Mouse (Mus musculus): ENCODE measurements around the gene Klhdc7a. TPM values are rescaled to one million over a fixed set of nuclear protein-coding genes. Genes with fewer than 3 reads are reported as not detected.

The Klhdc7a gene
- total and polyA plus RNA-seq, 3 experiments, result under 0.01 TPM; not detected in 2

DNA sequence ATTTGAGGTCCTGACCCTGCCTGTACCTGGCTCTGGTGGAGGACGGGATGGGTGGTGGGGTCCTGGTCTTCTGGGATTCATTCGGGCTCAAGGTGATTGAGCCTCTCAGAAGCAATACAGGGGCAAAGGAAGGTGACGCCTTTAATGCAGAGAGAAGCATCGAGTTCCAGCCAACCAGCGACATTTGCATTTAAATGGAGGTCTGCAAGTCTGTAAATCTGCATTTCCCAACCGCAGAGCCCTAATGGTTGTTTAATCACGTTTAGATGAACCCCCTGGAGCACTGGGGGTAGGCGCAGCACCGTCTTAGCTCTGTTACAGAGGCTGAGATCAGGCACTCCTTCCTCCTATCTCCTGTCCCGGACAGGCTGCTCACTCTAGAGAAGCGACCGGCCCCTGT, 34.2 kb upstream of the Klhdc7a start:
- H3K79me2 ChIP-seq (ENCODE audit: control insufficient read depth, insufficient read depth, low read length, poor library complexity), result no peaks in the 10 kb centered on the region
- H3K4me3 ChIP-seq (ENCODE audit: control insufficient read depth in 1 of 2, insufficient read depth in 1 of 2, low read depth in 2 of 2, low read length in 2 of 2), result no peak overlapping the region
- TF ChIP-seq POLR2A (IDR thresholded peaks at IDR 0.05; ENCODE audit: control insufficient read depth in 1 of 2, insufficient read depth in 1 of 2, low read depth in 1 of 2, low read length in 2 of 2, poor library complexity in 1 of 2), result no peak
- TF ChIP-seq CHD2 (IDR thresholded peaks at IDR 0.05; ENCODE audit: low read length), result no peak
- no peak for TF ChIP-seq POLR2AphosphoS2 (IDR thresholded peaks at IDR 0.05; ENCODE audit: low read length)
- TF ChIP-seq RCOR1 (IDR thresholded peaks at IDR 0.05; ENCODE audit: low read depth, low read length), result no peak
- no peak for TF ChIP-seq BHLHE40 (IDR thresholded peaks at IDR 0.05; ENCODE audit: borderline replicate concordance, low read depth, low read length)
- no peak for TF ChIP-seq UBTF (IDR thresholded peaks at IDR 0.05; ENCODE audit: borderline replicate concordance, insufficient read depth, low read depth, low read length)
- TF ChIP-seq HCFC1 (IDR thresholded peaks at IDR 0.05; ENCODE audit: low read depth, low read length), result no peak
- TF ChIP-seq EP300 (IDR thresholded peaks at IDR 0.05; ENCODE audit: low read depth in 1 of 2, low read length in 2 of 2), result no peak
- no peak for TF ChIP-seq MAFK (IDR thresholded peaks at IDR 0.05; ENCODE audit: borderline replicate concordance, low read depth, low read length)
- no peak for TF ChIP-seq MAZ (IDR thresholded peaks at IDR 0.05; ENCODE audit: low read depth, low read length)
- no peak for TF ChIP-seq ETS1 (IDR thresholded peaks at IDR 0.05; ENCODE audit: low read depth, low read length)
- TF ChIP-seq MXI1 (IDR thresholded peaks at IDR 0.05; ENCODE audit: low read depth, low read length), result no peak
- TF ChIP-seq POLR2AphosphoS5 (IDR thresholded peaks at IDR 0.05; ENCODE audit: borderline replicate concordance, low read depth, low read length), result no peak
- H3K27ac ChIP-seq (ENCODE audit: control insufficient read depth, low read depth, low read length), result no peak overlapping the region
- H3K9me3 ChIP-seq (replicated peaks; ENCODE audit: insufficient read depth, low read length), result no peaks in the 10 kb centered on the region
- H3K36me3 ChIP-seq (ENCODE audit: control insufficient read depth in 1 of 2, insufficient read depth in 2 of 2, low read length in 2 of 2), result no peaks in the 10 kb centered on the region
- H3K9ac ChIP-seq (ENCODE audit: control insufficient read depth, low read depth, low read length, poor library complexity, severe bottlenecking), result no peak overlapping the region
- DNase-seq (ENCODE audit: low read depth, low spot score), result no peak
- H3K27me3 ChIP-seq (ENCODE audit: control insufficient read depth in 1 of 2, insufficient read depth in 2 of 2, low read length in 2 of 2), result no peaks in the 10 kb centered on the region
- H3K4me1 ChIP-seq (ENCODE audit: control insufficient read depth in 1 of 2, insufficient read depth in 2 of 2, low read length in 2 of 2), result no peaks in the 10 kb centered on the region

DNA sequence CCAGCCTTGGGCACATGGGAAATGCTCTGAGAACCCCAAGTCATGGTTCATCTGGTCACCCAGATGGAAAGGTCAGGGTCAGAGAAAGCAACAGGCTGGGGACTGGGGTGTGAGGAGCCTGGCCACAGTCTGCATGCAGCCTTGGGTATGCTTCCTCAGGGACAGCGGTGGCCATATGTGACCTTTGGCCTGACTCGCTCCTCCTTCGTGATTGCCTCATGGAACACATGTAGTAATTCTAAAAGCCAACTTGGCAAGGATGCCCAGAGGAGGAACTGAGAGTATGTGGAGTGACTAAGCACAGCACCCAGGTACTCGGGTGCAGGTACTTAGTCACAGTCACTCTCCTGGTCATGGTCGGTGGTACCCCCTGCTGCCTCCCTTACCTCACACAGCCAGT, 33.1 kb upstream of the Klhdc7a start:
- H3K36me3 ChIP-seq (ENCODE audit: control insufficient read depth in 1 of 2, insufficient read depth in 2 of 2, low read length in 2 of 2), result no peaks in the 10 kb centered on the region
- no peaks in the 10 kb centered on the region for H3K79me2 ChIP-seq (ENCODE audit: control insufficient read depth, insufficient read depth, low read length, poor library complexity)
- H3K4me1 ChIP-seq (ENCODE audit: control insufficient read depth in 1 of 2, insufficient read depth in 2 of 2, low read length in 2 of 2), result no peaks in the 10 kb centered on the region
- no peak overlapping the region for H3K4me3 ChIP-seq (ENCODE audit: control insufficient read depth in 1 of 2, insufficient read depth in 1 of 2, low read depth in 2 of 2, low read length in 2 of 2)
- H3K9ac ChIP-seq (ENCODE audit: control insufficient read depth, low read depth, low read length, poor library complexity, severe bottlenecking), result no peak overlapping the region
- DNase-seq (ENCODE audit: low read depth, low spot score), result no peak
- H3K27me3 ChIP-seq (ENCODE audit: control insufficient read depth in 1 of 2, insufficient read depth in 2 of 2, low read length in 2 of 2), result no peaks in the 10 kb centered on the region
- no peak overlapping the region for H3K27ac ChIP-seq (ENCODE audit: control insufficient read depth, low read depth, low read length)
- no peak for TF ChIP-seq USF1 (IDR thresholded peaks at IDR 0.05; ENCODE audit: low read depth, low read length)
- no peaks in the 10 kb centered on the region for H3K9me3 ChIP-seq (replicated peaks; ENCODE audit: insufficient read depth, low read length)

DNA sequence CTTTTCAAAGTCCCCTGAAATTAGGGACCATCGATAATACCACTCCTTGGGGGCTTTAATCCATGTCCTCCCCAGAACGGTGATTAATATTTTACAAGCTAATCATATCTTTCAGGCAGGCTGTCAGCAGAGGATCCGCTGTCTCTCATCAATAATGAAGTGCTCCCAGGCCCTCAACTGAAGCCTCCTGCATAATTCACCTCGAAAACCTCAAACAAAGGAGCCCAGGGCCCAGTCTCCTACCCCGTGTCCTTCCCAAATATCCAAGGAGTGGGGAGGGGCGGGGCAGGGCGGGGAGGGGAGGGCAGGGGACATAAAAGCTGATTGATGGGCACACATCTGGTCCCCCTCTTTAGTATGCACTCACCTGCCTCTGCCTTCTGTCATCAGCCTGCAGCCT, 31.2 kb upstream of the Klhdc7a start:
- H3K36me3 ChIP-seq (ENCODE audit: control insufficient read depth in 1 of 2, insufficient read depth in 2 of 2, low read length in 2 of 2), result no peaks in the 10 kb centered on the region
- H3K79me2 ChIP-seq (ENCODE audit: control insufficient read depth, insufficient read depth, low read length, poor library complexity), result no peaks in the 10 kb centered on the region
- no peaks in the 10 kb centered on the region for H3K9me3 ChIP-seq (replicated peaks; ENCODE audit: insufficient read depth, low read length)
- no peak overlapping the region for H3K27ac ChIP-seq (ENCODE audit: control insufficient read depth, low read depth, low read length)
- no peak overlapping the region for H3K9ac ChIP-seq (ENCODE audit: control insufficient read depth, low read depth, low read length, poor library complexity, severe bottlenecking)
- no peak for DNase-seq (ENCODE audit: low read depth, low spot score)
- no peak overlapping the region for H3K4me3 ChIP-seq (ENCODE audit: control insufficient read depth in 1 of 2, insufficient read depth in 1 of 2, low read depth in 2 of 2, low read length in 2 of 2)
- H3K4me1 ChIP-seq (ENCODE audit: control insufficient read depth in 1 of 2, insufficient read depth in 2 of 2, low read length in 2 of 2), result no peaks in the 10 kb centered on the region
- no peaks in the 10 kb centered on the region for H3K27me3 ChIP-seq (ENCODE audit: control insufficient read depth in 1 of 2, insufficient read depth in 2 of 2, low read length in 2 of 2)
- no peak for TF ChIP-seq POLR2AphosphoS5 (IDR thresholded peaks at IDR 0.05; ENCODE audit: borderline replicate concordance, low read depth, low read length)
- TF ChIP-seq CHD1 (IDR thresholded peaks at IDR 0.05; ENCODE audit: low read depth, low read length), result no peak
- TF ChIP-seq ZNF384 (IDR thresholded peaks at IDR 0.05; ENCODE audit: low read depth, low read length), result no peak
- no peak for TF ChIP-seq BHLHE40 (IDR thresholded peaks at IDR 0.05; ENCODE audit: borderline replicate concordance, low read depth, low read length)
- no peak for TF ChIP-seq EP300 (IDR thresholded peaks at IDR 0.05; ENCODE audit: low read depth in 1 of 2, low read length in 2 of 2)
- TF ChIP-seq USF2 (IDR thresholded peaks at IDR 0.05; ENCODE audit: borderline replicate concordance in 1 of 2, insufficient read depth in 1 of 2, low read depth in 1 of 2, low read length in 2 of 2), result no peak
- no peak for TF ChIP-seq SMC3 (IDR thresholded peaks at IDR 0.05; ENCODE audit: low read depth, low read length)
- no peak for TF ChIP-seq ZKSCAN1 (IDR thresholded peaks at IDR 0.05; ENCODE audit: low read depth, low read length)
- TF ChIP-seq MAFK (IDR thresholded peaks at IDR 0.05; ENCODE audit: borderline replicate concordance, low read depth, low read length), result no peak
- no peak for TF ChIP-seq UBTF (IDR thresholded peaks at IDR 0.05; ENCODE audit: borderline replicate concordance, insufficient read depth, low read depth, low read length)
- TF ChIP-seq GATA1 (IDR thresholded peaks at IDR 0.05; ENCODE audit: low read depth, low read length), result no peak
- no peak for TF ChIP-seq RCOR1 (IDR thresholded peaks at IDR 0.05; ENCODE audit: low read depth, low read length)
- no peak for TF ChIP-seq MYB (IDR thresholded peaks at IDR 0.05; ENCODE audit: low read depth, low read length)
- TF ChIP-seq E2F4 (IDR thresholded peaks at IDR 0.05; ENCODE audit: borderline replicate concordance, low read depth, low read length), result no peak
- TF ChIP-seq SIN3A (IDR thresholded peaks at IDR 0.05; ENCODE audit: low read length), result no peak

All from MEL (cell line).